Mouse (Mus musculus): Measurements from ENCODE around the gene Prkag3.

GRCm38 (mm10) chr1:74736977-74737376 is 12.0 kb downstream of the Prkag3 start:
- TF ChIP-seq POLR2A (IDR thresholded peaks at IDR 0.05; ENCODE audit: low read depth, low read length) (no peak), CTCF (IDR thresholded peaks at IDR 0.05; ENCODE audit: extremely low read depth, insufficient read depth, insufficient read length, insufficient replicate concordance) (no peak)
